14 mouse cellular contexts compared by ENCODE assay signal in the genomic region with DNA sequence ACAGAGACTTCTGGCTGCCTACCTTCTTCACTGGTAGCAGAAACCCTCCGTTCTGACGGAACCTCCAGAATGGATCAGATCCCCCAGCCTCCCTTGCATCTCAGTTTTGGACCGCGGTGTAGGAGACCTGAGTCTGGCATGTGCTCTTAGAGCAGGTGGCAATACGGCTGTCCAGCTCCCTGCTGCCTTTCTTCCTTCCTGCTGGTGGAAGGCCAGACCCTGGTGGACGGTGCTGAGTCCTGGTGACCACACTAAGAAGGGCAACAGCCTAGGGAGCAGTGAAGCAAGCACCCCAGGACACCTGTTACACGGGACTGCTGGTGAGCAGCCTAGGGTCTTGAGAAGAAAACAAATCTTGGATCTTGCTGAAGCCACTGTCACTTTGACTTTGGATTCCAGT.
A peak's percentile ranks its signal among the peaks of the same experiment; 100 is the strongest.
DNase-seq lines count a peak whose midpoint lies in the region.
"Had no signal": no experiment of that assay in that cellular context is flagged by ENCODE, and none has a peak within 500 bp of the region (broad histone marks: within the 10 kb centered on the region; RNA-seq: fewer than 3 reads in every experiment).

No protein-coding gene starts in this region.

- DNase-seq in brain, adult 2 months (ENCODE audit: low read depth, low spot score): peak; percentile 85
- peak; percentile 81 for DNase-seq in cerebellum, adult 11-12 months
- peak; percentile 79 for DNase-seq in cerebellum, adult 9-10 months
- peak; percentile 84 for DNase-seq in cerebellum, postnatal 25 days
- DNase-seq in liver: no peak
- no peak for DNase-seq in adrenal gland, adult 2 months
- DNase-seq in urinary bladder, postnatal 4 days (ENCODE audit: low spot score in 2 of 2): no peak
- DNase-seq in kidney, adult 8-10 months: no peak
- DNase-seq: adrenal gland, postnatal 25 days; embryo, embryonic 11 days; gastrocnemius, postnatal 36 days; heart, adult 11 months; heart, postnatal 36 days; kidney, adult 18-20 months had no signal

Comparison
In these comparisons a context has a peak if more than half of its experiments do, and no peak if none do; other contexts are left out.
1. DNase-seq: peak in brain, adult 2 months (single experiment), cerebellum, adult 11-12 months (single experiment), cerebellum, adult 9-10 months (single experiment) and cerebellum, postnatal 25 days (2 of 2); none in liver (single experiment), adrenal gland, adult 2 months (single experiment), urinary bladder, postnatal 4 days (0 of 2) and kidney, adult 8-10 months (0 of 2).